Mouse (Mus musculus) megakaryocyte-erythroid progenitor cell, adult 5-6 weeks (primary cell): ENCODE measurements around the gene Them7. TPM values are rescaled to one million over a fixed set of nuclear protein-coding genes. Genes with fewer than 3 reads are reported as not detected.
A peak's percentile ranks its signal among the peaks of the same experiment; 100 is the strongest.

Experiments used
- ATAC-seq: replicated peaks from 2 replicates; pipeline ENCODE4 v1.8.0; 2016; ENCODE audit warnings: mild to moderate bottlenecking, inconsistent platforms; ENCODE audit not compliant: severe bottlenecking, poor library complexity, low FRiP score, low TSS enrichment
- total RNA-seq, 2 experiments: library from RNA; stranded (forward) in 1 of 2; stranded (reverse) in 1 of 2; fragments of 200-1000, 215-1000 nt in 1 of 2; fragments of >200 nt in 1 of 2; fragmentation: Nextera tagmentation in 1 of 2; gene quantifications; 2 replicates each; pipeline ENCODE4 v1.2.3; 2014 to 2017

Them7 gene
- total RNA-seq, 2 experiments from 2014 or later = 2.7 TPM

- peak; percentile 65 for ATAC-seq
Observed at GRCm38 (mm10) chr2:105230333-105230732, 6.2 kb downstream of the Them7 start.

- ATAC-seq = no peak
Observed at GRCm38 (mm10) chr2:105232386-105232785, 8.3 kb downstream of the Them7 start.

- ATAC-seq = no peak
Observed at GRCm38 (mm10) chr2:105234278-105234677, 10.2 kb downstream of the Them7 start.

- no peak for ATAC-seq
Observed at GRCm38 (mm10) chr2:105235380-105236115, 11.4 kb downstream of the Them7 start.

- ATAC-seq = no peak
Observed at GRCm38 (mm10) chr2:105237424-105237823, 13.3 kb downstream of the Them7 start.

- no peak for ATAC-seq
Observed at GRCm38 (mm10) chr2:105237841-105238240, 13.7 kb downstream of the Them7 start.

- ATAC-seq = peak; percentile 79
Observed at GRCm38 (mm10) chr2:105238775-105239174, 14.7 kb downstream of the Them7 start.

- no peak for ATAC-seq
Observed at GRCm38 (mm10) chr2:105240631-105241030, 16.5 kb downstream of the Them7 start.

- no peak for ATAC-seq
Observed at GRCm38 (mm10) chr2:105242940-105243339, 18.8 kb downstream of the Them7 start.

GRCm38 (mm10) chr2:105244733-105245132, 20.6 kb downstream of the Them7 start:
- no peak for ATAC-seq

GRCm38 (mm10) chr2:105251978-105252377, 27.9 kb downstream of the Them7 start:
- ATAC-seq = peak; percentile 84

- ATAC-seq = peak; percentile 65; the same call in 1 of the 2 replicates
Observed at GRCm38 (mm10) chr2:105252824-105253223, 28.7 kb downstream of the Them7 start.

GRCm38 (mm10) chr2:105255457-105255856, 31.3 kb downstream of the Them7 start:
- no peak for ATAC-seq

GRCm38 (mm10) chr2:105256427-105257071, 32.4 kb downstream of the Them7 start:
- no peak for ATAC-seq

GRCm38 (mm10) chr2:105257376-105257775, 33.3 kb downstream of the Them7 start:
- no peak for ATAC-seq

GRCm38 (mm10) chr2:105261335-105261734, 37.2 kb downstream of the Them7 start:
- ATAC-seq = no peak

- no peak for ATAC-seq
Observed at GRCm38 (mm10) chr2:105263219-105263618, 39.1 kb downstream of the Them7 start.

- ATAC-seq = no peak
Observed at GRCm38 (mm10) chr2:105282407-105283077, 58.4 kb downstream of the Them7 start.

- no peak for ATAC-seq
Observed at GRCm38 (mm10) chr2:105283811-105284210, 59.7 kb downstream of the Them7 start.

- ATAC-seq = no peak
Observed at GRCm38 (mm10) chr2:105284855-105285254, 60.7 kb downstream of the Them7 start.
